Mouse (Mus musculus) heart, postnatal 0 days (tissue): Measurements from ENCODE around the gene Cpa5. TPM values are rescaled to one million over a fixed set of nuclear protein-coding genes. Genes with fewer than 3 reads are reported as not detected.
A peak's percentile ranks its signal among the peaks of the same experiment; 100 is the strongest.

ENCODE experiments used
- ATAC-seq: fragments of 200-750 bp; cut with Nextera tagmentation; 2 replicates; pipeline ENCODE4 v1.8.0; 2017; ENCODE audit warnings: low read depth, moderate number of reproducible peaks, moderate library complexity; ENCODE audit not compliant: insufficient read depth
- DNase-seq: peaks from one replicate; pipeline ENCODE4 v3.0.0-alpha.2; 2016; ENCODE audit warnings: low spot score
- H3K27ac ChIP-seq: fragments of 300-500 bp; sonication (generic); 2 replicates; pipeline ENCODE4 v1.5.1; 2014; ENCODE audit warnings: low read depth, mild to moderate bottlenecking
- H3K27me3 ChIP-seq: fragments of 300-500 bp; sonication (generic); 2 replicates; pipeline ENCODE4 v1.6.1; 2014; ENCODE audit warnings: low read length, mixed read lengths; ENCODE audit not compliant: control insufficient read depth, insufficient read depth
- H3K36me3 ChIP-seq: fragments of 300-500 bp; sonication (generic); replicated peaks from 2 replicates; pipeline ENCODE4 v1.6.1; 2014; ENCODE audit warnings: low read length, mixed read lengths; ENCODE audit not compliant: control insufficient read depth, insufficient read depth
- H3K4me1 ChIP-seq: fragments of 300-500 bp; sonication (generic); 2 replicates; pipeline ENCODE4 v1.6.1; 2014; ENCODE audit warnings: antibody characterized with exemption; ENCODE audit not compliant: control insufficient read depth, insufficient read depth
- H3K4me2 ChIP-seq: fragments of 300-500 bp; sonication (generic); 2 replicates; pipeline ENCODE4 v1.6.1; 2014; ENCODE audit warnings: low read depth, mild to moderate bottlenecking, low read length, moderate library complexity
- H3K4me3 ChIP-seq: fragments of 300-500 bp; sonication (generic); 2 replicates; pipeline ENCODE4 v1.5.1; 2014; ENCODE audit warnings: low read depth, low read length
- H3K9ac ChIP-seq: fragments of 300-500 bp; sonication (generic); replicated peaks from 2 replicates; pipeline ENCODE4 v1.6.1; 2014; ENCODE audit warnings: low read depth, low read length, mixed read lengths
- H3K9me3 ChIP-seq: fragments of 300-500 bp; sonication (generic); replicated peaks from 2 replicates; pipeline ENCODE4 v1.6.1; 2016; ENCODE audit warnings: low read length; ENCODE audit not compliant: control insufficient read depth
- CTCF ChIP-seq: IDR thresholded peaks from 2 replicates; pipeline ENCODE4 v1.5.1; 2016; ENCODE audit warnings: antibody characterized with exemption, control low read depth, low read depth
- EP300 ChIP-seq: IDR thresholded peaks from 2 replicates; pipeline ENCODE4 v1.6.1; 2016; ENCODE audit warnings: antibody characterized with exemption, low read depth
- WGBS: fragments of 180-500 bp; shearing (Covaris S2); extraction: QIAGEN DNeasy Blood & Tissue Kit; methylation state at CpG from one replicate; pipeline ENCODE4 v1.1.7; 2014; 5-methylcytosine and 5-hydroxymethylcytosine counted together
- polyA plus RNA-seq: library from polyadenylated mRNA; unstranded; fragments of >200 nt; fragmentation: Nextera tagmentation; extraction: Ambion mirVana; gene quantifications from 2 replicates; pipeline ENCODE4 v1.2.1, GENCODE M21; 2015
- total RNA-seq: library from RNA; depleted of rRNA; stranded (reverse); fragments of >200 nt; gene quantifications from 2 replicates; pipeline ENCODE4 v1.2.3, GENCODE M21; 2014; ENCODE audit warnings: low replicate concordance

Cpa5 gene
- total and polyA plus RNA-seq, 2 experiments from 2014 or later: 0.46 to 0.67 TPM

GRCm38 (mm10) chr6:30649651-30650296 is 39.0 kb downstream of the Cpa5 start:
- TF ChIP-seq EP300 (no peak), CTCF (no peak)
- no peak overlapping the region for H3K4me3 ChIP-seq
- H3K27ac ChIP-seq: no peak overlapping the region
- H3K36me3 ChIP-seq: no peaks in the 10 kb centered on the region
- no peak for DNase-seq
- no peaks in the 10 kb centered on the region for H3K9me3 ChIP-seq
- peaks cover 10% of the 10 kb centered on the region for H3K4me1 ChIP-seq
- H3K4me2 ChIP-seq: no peak overlapping the region
- no peaks in the 10 kb centered on the region for H3K27me3 ChIP-seq
- 61% methylated on average over 11 of the region's 11 CpGs for WGBS
- H3K9ac ChIP-seq: no peak overlapping the region
- ATAC-seq: peak; percentile 17; the same call in 1 of the 2 replicates

GRCm38 (mm10) chr6:30652425-30653188 is 41.8 kb downstream of the Cpa5 start:
- H3K36me3 ChIP-seq: peaks cover 7% of the 10 kb centered on the region; the same call in 1 of the 2 replicates
- peaks cover 10% of the 10 kb centered on the region for H3K4me1 ChIP-seq
- no peak for DNase-seq
- H3K4me2 ChIP-seq: no peak overlapping the region
- peak; percentile 49; the same call in 1 of the 2 replicates for ATAC-seq
- H3K4me3 ChIP-seq: no peak overlapping the region
- WGBS: 64% methylated on average over 9 of the region's 9 CpGs
- peak overlapping the region; percentile 68 for H3K27ac ChIP-seq
- TF ChIP-seq CTCF (no peak), EP300 (no peak)
- H3K27me3 ChIP-seq: no peaks in the 10 kb centered on the region
- no peaks in the 10 kb centered on the region for H3K9me3 ChIP-seq
- no peak overlapping the region for H3K9ac ChIP-seq

- H3K27ac ChIP-seq: peak overlapping the region; percentile 68; the same call in 1 of the 2 replicates
- H3K36me3 ChIP-seq: peaks cover 7% of the 10 kb centered on the region; the same call in 1 of the 2 replicates
- peaks cover 10% of the 10 kb centered on the region for H3K4me1 ChIP-seq
- no peaks in the 10 kb centered on the region for H3K9me3 ChIP-seq
- WGBS: 76% methylated on average over 6 of the region's 6 CpGs
- H3K4me3 ChIP-seq: no peak overlapping the region
- DNase-seq: no peak
- ATAC-seq: no peak
- no peak overlapping the region for H3K9ac ChIP-seq
- no peaks in the 10 kb centered on the region for H3K27me3 ChIP-seq
- TF ChIP-seq CTCF (no peak), EP300 (no peak)
- H3K4me2 ChIP-seq: no peak overlapping the region
Measured at GRCm38 (mm10) chr6:30653518-30653917, 42.7 kb downstream of the Cpa5 start.

- WGBS: 78% methylated on average over 6 of the region's 6 CpGs
- Histone ChIP-seq H3K27ac (no peak overlapping the region), H3K4me3 (no peak overlapping the region), H3K4me2 (no peak overlapping the region), H3K4me1 (peaks cover 4% of the 10 kb centered on the region), H3K36me3 (peaks cover 7% of the 10 kb centered on the region; the same call in 1 of the 2 replicates), H3K9ac (no peak overlapping the region), H3K27me3 (no peaks in the 10 kb centered on the region), H3K9me3 (no peaks in the 10 kb centered on the region)
- no peak for ATAC-seq
- TF ChIP-seq CTCF (no peak), EP300 (no peak)
- no peak for DNase-seq
Measured at GRCm38 (mm10) chr6:30654402-30654859, 43.6 kb downstream of the Cpa5 start.

- DNase-seq: no peak
- no peak for ATAC-seq
- Histone ChIP-seq H3K9ac (no peak overlapping the region), H3K36me3 (peaks cover 7% of the 10 kb centered on the region; the same call in 1 of the 2 replicates), H3K27ac (no peak overlapping the region), H3K9me3 (no peaks in the 10 kb centered on the region), H3K4me1 (no peaks in the 10 kb centered on the region), H3K4me2 (no peak overlapping the region), H3K27me3 (no peaks in the 10 kb centered on the region), H3K4me3 (no peak overlapping the region)
- TF ChIP-seq CTCF (no peak), EP300 (no peak)
- WGBS: 94% methylated on average over 3 of the region's 3 CpGs
Measured at GRCm38 (mm10) chr6:30654932-30655331, 44.1 kb downstream of the Cpa5 start.
